Mouse (Mus musculus) G1E (cell line): ENCODE data around the gene Pard6b.

Source experiments
- CTCF ChIP-seq: IDR thresholded peaks from 2 replicates; pipeline ENCODE4 v1.5.1; 2012; ENCODE audit warnings: low read depth, low read length, inconsistent platforms, mixed read lengths
- GATA1 ChIP-seq: IDR thresholded peaks from 2 replicates; pipeline ENCODE4 v1.6.1; 2012; ENCODE audit warnings: borderline replicate concordance, low read length, inconsistent platforms, mixed read lengths
- POLR2AphosphoS5 ChIP-seq: IDR thresholded peaks from 2 replicates; pipeline ENCODE4 v1.6.1; 2012; ENCODE audit warnings: low read depth, low read length, inconsistent platforms; ENCODE audit not compliant: insufficient replicate concordance

DNA sequence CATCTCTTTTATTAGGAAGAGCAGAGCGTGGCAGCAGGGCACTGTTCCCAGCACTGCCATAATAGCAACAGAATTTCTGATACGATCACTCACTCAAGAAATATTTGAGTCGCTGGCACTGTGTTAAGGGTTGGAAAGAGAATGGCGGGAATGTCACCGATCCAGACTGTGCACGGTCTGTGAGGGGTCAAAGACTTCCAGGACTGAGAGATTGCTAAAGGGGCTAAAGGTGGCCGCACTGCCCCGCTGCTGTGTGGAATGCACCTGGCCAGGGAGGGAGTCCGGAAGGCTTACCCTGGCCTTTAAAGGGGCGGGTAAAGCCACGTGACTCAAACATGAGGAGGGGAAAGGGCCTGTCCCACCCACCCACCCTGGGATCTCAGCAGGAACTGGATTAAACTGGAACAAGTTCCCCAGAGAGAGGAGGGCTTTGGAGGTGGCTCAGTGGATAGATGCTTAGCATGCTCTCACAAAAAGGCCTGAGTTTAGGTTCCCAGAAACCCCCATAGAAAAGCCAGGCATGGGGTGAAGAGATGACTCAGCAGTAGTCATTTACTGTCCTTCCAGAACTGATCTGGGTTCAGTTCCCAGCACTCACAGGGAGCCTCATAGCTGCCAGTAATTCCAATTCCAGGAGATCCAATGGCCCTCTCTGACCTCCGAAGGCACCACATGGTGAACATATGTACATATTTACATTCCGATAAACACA lies 22.2 kb upstream of the Pard6b start:
- no peak for TF ChIP-seq CTCF
- TF ChIP-seq GATA1, result no peak
- TF ChIP-seq POLR2AphosphoS5, result no peak
